Comparison of ENCODE assay signal across 14 mouse cellular contexts in the genomic region with DNA sequence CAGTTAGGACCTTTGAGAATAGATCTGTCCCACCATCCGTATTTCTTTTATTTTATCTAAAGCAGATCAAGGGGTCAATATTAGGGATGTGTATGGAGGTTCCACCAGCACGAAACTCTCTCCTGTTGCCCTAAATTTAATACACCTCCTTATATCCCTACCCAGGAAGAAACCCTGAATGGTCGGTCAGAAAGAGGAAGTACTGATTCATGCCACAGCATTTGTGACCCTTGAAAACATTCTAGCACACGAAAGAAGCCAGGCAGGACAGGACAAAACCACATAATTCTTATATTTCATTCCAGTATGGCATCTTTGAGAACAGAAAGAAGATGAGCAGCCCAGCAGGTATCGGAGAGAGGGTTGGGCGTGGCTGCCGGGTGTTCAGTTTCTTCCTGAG.
"Had no signal": no experiment of that assay in that cellular context is flagged by ENCODE, and none has a peak within 500 bp of the region (broad histone marks: within the 10 kb centered on the region; RNA-seq: fewer than 3 reads in every experiment).

No protein-coding gene starts in this region.

- DNase-seq: lung, adult 18-20 months; lung, embryonic 14.5 days; lung, postnatal 10 days; lung, postnatal 4 days; midbrain, embryonic 14.5 days; retina, postnatal 1 day; right cerebral cortex, adult 18-20 months; right cerebral cortex, postnatal 14 days; right cerebral cortex, postnatal 4 days; spleen, adult 18-20 months; thymus, adult 18-20 months; thymus, postnatal 14 days; thymus, postnatal 36 days had no signal

- ATAC-seq: midbrain, embryonic 16.5 days had no signal
